Mouse (Mus musculus): ENCODE results near the gene Crhbp. TPM values are rescaled to one million over a fixed set of nuclear protein-coding genes. Genes with fewer than 3 reads are reported as not detected.

Gene Crhbp
- polyA plus RNA-seq (2021; fragmentation: Nextera tagmentation): 38.2 and 39.0 TPM in 2 replicates
- long read RNA-seq, experiment 1, transcript Crhbp-202 (7 exons, 1,779 nt): major isoform, 174 of 220 reads
- long read RNA-seq, experiment 1, transcript Crhbp-201 (7 exons, 1,701 nt): minor isoform, 5 of 220 reads
- long read RNA-seq, experiment 1, partial matches to known transcripts: 35 of 220 reads
- long read RNA-seq, experiment 1, other reads (novel, unspliced or antisense): 6 of 220 reads
- long read RNA-seq, experiment 2, transcript Crhbp-202 (7 exons, 1,779 nt): major isoform, 40 of 58 reads
- long read RNA-seq, experiment 2, partial matches to known transcripts: 15 of 58 reads
- long read RNA-seq, experiment 2, other reads (novel, unspliced or antisense): 1 of 58 reads

DNA sequence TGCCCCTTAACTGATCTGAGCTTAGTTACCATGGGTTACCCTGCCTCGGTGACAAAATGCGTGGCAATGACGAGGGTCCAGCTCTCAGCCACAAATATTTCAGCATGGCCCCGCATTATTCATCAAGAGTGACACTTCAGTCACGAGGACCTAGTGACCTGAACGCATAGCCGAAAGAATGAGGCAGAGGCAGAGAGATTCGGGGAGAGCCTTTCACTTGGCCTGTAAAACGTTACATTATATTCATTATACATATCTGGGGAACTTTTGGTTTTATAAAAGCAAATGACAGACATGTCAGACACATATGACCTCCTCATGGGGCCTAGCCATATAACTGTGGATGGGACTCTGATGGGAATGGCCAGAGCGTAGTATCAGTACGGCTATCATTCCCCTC lies at the start of gene Crhbp:
Gene Crhbp (minus strand): TSS at position 101 of the 400 bp plus-strand sequence.

DNA sequence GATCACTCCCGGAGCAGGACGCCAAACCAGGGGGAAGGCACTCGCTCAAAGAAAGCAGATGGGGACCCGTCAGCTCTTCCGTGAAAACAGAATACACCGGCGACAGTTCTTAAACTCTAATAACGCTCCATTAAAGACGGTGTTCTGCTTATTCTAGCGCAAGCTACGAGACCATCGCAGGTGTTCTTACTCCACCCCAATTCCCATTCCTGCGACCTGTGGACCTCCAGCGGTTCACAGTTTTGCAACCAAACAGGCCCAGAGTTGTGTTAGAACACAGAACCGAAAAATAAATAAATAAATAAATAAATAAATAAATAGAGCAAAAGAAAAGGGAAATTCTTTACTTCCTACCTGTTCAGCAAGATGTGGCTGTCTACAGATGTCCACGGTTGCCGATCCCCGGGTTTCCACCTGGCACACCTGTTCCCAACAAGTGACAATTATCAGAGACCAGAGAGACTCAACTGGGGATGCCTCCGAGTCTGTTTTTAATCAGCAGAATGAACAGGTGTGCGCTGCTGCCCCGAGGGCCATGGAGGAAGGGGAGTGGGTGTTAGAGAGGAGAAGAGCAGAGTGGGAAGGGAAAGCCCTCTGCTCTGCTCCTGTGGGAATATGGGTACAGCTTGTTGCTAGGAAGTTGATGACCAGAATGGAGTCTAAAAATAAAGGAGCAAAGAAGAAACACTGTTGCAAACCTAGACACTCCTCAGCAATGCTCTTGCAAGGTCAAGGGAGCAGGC lies 34.1 kb upstream of the Crhbp start, which contains the start of gene S100z:
Gene S100z (minus strand): TSS at position 51 of the 743 bp plus-strand sequence.

Other genes with a start within 250 kb of the Crhbp start
- 25.1 and 32.1 TPM in 2 replicates for gene Pde8b, start 194.6 kb downstream of the Crhbp start, polyA plus RNA-seq (2021; fragmentation: Nextera tagmentation)
- 5.6 and 10.4 TPM in 2 replicates for gene Zbed3, start 121.3 kb downstream of the Crhbp start, polyA plus RNA-seq (2021; fragmentation: Nextera tagmentation)
- 20.8 and 33.2 TPM in 2 replicates for gene Aggf1, start 69.6 kb downstream of the Crhbp start, polyA plus RNA-seq (2021; fragmentation: Nextera tagmentation)
- not detected in 2 replicates for gene S100z, start 33.8 kb upstream of the Crhbp start, polyA plus RNA-seq (2021; fragmentation: Nextera tagmentation)
- gene F2rl1, start 80.3 kb upstream of the Crhbp start, polyA plus RNA-seq (2021; fragmentation: Nextera tagmentation): 0.16 TPM in 1 of 2 replicates, not detected in the other
- gene F2r, start 173.6 kb upstream of the Crhbp start, polyA plus RNA-seq (2021; fragmentation: Nextera tagmentation): 1.8 and 2.0 TPM in 2 replicates